Mouse (Mus musculus) E14TG2a.4 (cell line): ENCODE measurements at regions not wholly inside any gene's neighbourhood (a gene's known extent, or its start where the extent isn't known, plus 50 kb on each side); places are given as distances from the start of the nearest gene placed in this dataset.

Experiments
- H3K27me3 ChIP-seq: 2 replicates; pipeline ENCODE4 v1.6.1; 2014; ENCODE audit warnings: low read length, control low read depth; ENCODE audit not compliant: insufficient read depth
- H3K36me3 ChIP-seq: 2 replicates; pipeline ENCODE4 v1.6.1; 2014; ENCODE audit warnings: low read length, control low read depth; ENCODE audit not compliant: insufficient read depth
- H3K4me1 ChIP-seq: replicated peaks from 2 replicates; pipeline ENCODE4 v1.6.1; 2014; ENCODE audit warnings: low read depth, low read length, control low read depth
- H3K4me3 ChIP-seq: replicated peaks from 2 replicates; pipeline ENCODE4 v1.5.1; 2014; ENCODE audit warnings: mild to moderate bottlenecking, low read length
- H3K9me3 ChIP-seq: 2 replicates; pipeline ENCODE4 v1.6.1; 2014; ENCODE audit warnings: low read length, control low read depth
- CTCF ChIP-seq: conservative IDR thresholded peaks from 2 replicates; pipeline ENCODE4 v1.5.1; 2014; ENCODE audit warnings: low read length
- NANOG ChIP-seq: IDR thresholded peaks from 2 replicates; pipeline ENCODE4 v1.6.1; 2014; ENCODE audit warnings: borderline replicate concordance, low read length, mixed read lengths
- POU5F1 ChIP-seq: IDR thresholded peaks from 2 replicates; pipeline ENCODE4 v1.6.1; 2014; ENCODE audit warnings: low read length, borderline replicate concordance

- TF ChIP-seq CTCF (no peak), POU5F1 (no peak), NANOG (no peak)
- H3K9me3 ChIP-seq = no peaks in the 10 kb centered on the region
Measured at GRCm38 (mm10) chrX:95291676-95292075, 95.0 kb upstream of the Arhgef9 start.

GRCm38 (mm10) chrX:95282038-95282437 lies 85.4 kb upstream of the Arhgef9 start:
- no peak for TF ChIP-seq POU5F1
- no peak for TF ChIP-seq CTCF
- no peak for TF ChIP-seq NANOG
- Histone ChIP-seq H3K27me3 (no peaks in the 10 kb centered on the region), H3K36me3 (no peaks in the 10 kb centered on the region), H3K9me3 (no peaks in the 10 kb centered on the region), H3K4me3 (no peak overlapping the region), H3K4me1 (no peaks in the 10 kb centered on the region)

More at GRCm38 (mm10) chrX:95291676-95292075, 95.0 kb upstream of the Arhgef9 start:
- Histone ChIP-seq H3K36me3 (no peaks in the 10 kb centered on the region), H3K4me3 (no peak overlapping the region), H3K27me3 (no peaks in the 10 kb centered on the region), H3K4me1 (no peaks in the 10 kb centered on the region)

DNA sequence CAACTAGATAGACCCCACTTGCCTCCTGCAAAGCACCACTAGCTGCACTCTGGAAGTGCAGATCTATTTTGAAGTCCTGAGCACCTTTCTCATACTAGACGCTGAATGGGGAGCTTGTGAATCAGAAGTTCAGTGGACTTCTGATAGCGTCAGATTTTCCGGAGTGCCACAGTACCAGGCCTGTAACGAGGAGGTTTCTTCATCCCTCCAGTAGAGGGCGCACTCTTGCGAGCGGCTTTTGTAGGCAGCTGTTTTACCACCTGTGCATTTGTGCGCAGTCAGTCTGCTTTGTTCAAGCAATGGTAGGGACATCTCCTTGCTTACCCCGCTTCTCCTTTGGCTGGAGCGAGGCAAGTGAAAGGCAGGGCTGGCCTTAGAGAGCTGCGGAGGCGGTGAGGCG lies 56.9 kb upstream of the Arhgef9 start:
- Histone ChIP-seq H3K27me3 (no peaks in the 10 kb centered on the region), H3K36me3 (no peaks in the 10 kb centered on the region), H3K9me3 (no peaks in the 10 kb centered on the region), H3K4me1 (no peaks in the 10 kb centered on the region), H3K4me3 (no peak overlapping the region)
- TF ChIP-seq CTCF (peak; percentile 58), NANOG (no peak)
